Mouse (Mus musculus) adrenal gland, postnatal 14 days (tissue): ENCODE measurements at regions not wholly inside any gene's neighbourhood (a gene's known extent, or its start where the extent isn't known, plus 50 kb on each side); places are given as distances from the start of the nearest gene placed in this dataset.

Experiments
- DNase-seq: peaks from one replicate; pipeline ENCODE4 v3.0.0; 2021; ENCODE audit warnings: mixed read lengths

- no peak for DNase-seq
These were observed 573.9 kb upstream of the Cblb start for GRCm38 (mm10) chr16:51457166-51457565.

GRCm38 (mm10) chr16:51475690-51476089 lies 555.3 kb upstream of the Cblb start:
- DNase-seq = no peak

GRCm38 (mm10) chr16:51496096-51496495 lies 534.9 kb upstream of the Cblb start:
- DNase-seq = no peak

GRCm38 (mm10) chr16:51497777-51498176 lies 533.2 kb upstream of the Cblb start:
- no peak for DNase-seq

GRCm38 (mm10) chr16:51517079-51517478 lies 513.9 kb upstream of the Cblb start:
- DNase-seq = no peak

- no peak for DNase-seq
These were observed 510.3 kb upstream of the Cblb start for GRCm38 (mm10) chr16:51520762-51521161.

- DNase-seq = peak; percentile 4
These were observed 509.5 kb upstream of the Cblb start for GRCm38 (mm10) chr16:51521317-51522092.

GRCm38 (mm10) chr16:51524023-51524422 lies 507.0 kb upstream of the Cblb start:
- DNase-seq = no peak

GRCm38 (mm10) chr16:51532496-51532895 lies 498.5 kb upstream of the Cblb start:
- no peak for DNase-seq

- no peak for DNase-seq
These were observed 487.3 kb upstream of the Cblb start for GRCm38 (mm10) chr16:51543769-51544168.

- no peak for DNase-seq
These were observed 484.0 kb upstream of the Cblb start for GRCm38 (mm10) chr16:51547032-51547431.

GRCm38 (mm10) chr16:51562866-51563658 lies 468.0 kb upstream of the Cblb start:
- no peak for DNase-seq

- DNase-seq = no peak
These were observed 467.0 kb upstream of the Cblb start for GRCm38 (mm10) chr16:51564064-51564463.

- DNase-seq = no peak
These were observed 453.0 kb upstream of the Cblb start for GRCm38 (mm10) chr16:51577915-51578593.

- DNase-seq = no peak
These were observed 450.5 kb upstream of the Cblb start for GRCm38 (mm10) chr16:51580525-51580924.

GRCm38 (mm10) chr16:51589924-51590397 lies 441.1 kb upstream of the Cblb start:
- DNase-seq = no peak

- no peak for DNase-seq
These were observed 413.4 kb upstream of the Cblb start for GRCm38 (mm10) chr16:51617579-51617978.

GRCm38 (mm10) chr16:51646646-51647045 lies 384.4 kb upstream of the Cblb start:
- no peak for DNase-seq

- peak; percentile 15 for DNase-seq
These were observed 380.9 kb upstream of the Cblb start for GRCm38 (mm10) chr16:51650100-51650499.

- no peak for DNase-seq
These were observed 380.3 kb upstream of the Cblb start for GRCm38 (mm10) chr16:51650683-51651082.

- DNase-seq = no peak
These were observed 369.3 kb upstream of the Cblb start for GRCm38 (mm10) chr16:51661693-51662092.

- no peak for DNase-seq
These were observed 366.7 kb upstream of the Cblb start for GRCm38 (mm10) chr16:51664325-51664724.

GRCm38 (mm10) chr16:51675101-51675500 lies 355.9 kb upstream of the Cblb start:
- no peak for DNase-seq
